Mouse (Mus musculus) lung, postnatal 0 days (tissue): Measurements from ENCODE around the gene Mrpl23. TPM values are rescaled to one million over a fixed set of nuclear protein-coding genes. Genes with fewer than 3 reads are reported as not detected.

ENCODE experiments used
- ATAC-seq: fragments of 200-750 bp; cut with Nextera tagmentation; 2 replicates; pipeline ENCODE4 v1.8.0; 2017; ENCODE audit warnings: moderate library complexity
- DNase-seq: peaks from one replicate; pipeline ENCODE4 v3.0.0-alpha.2; 2016; ENCODE audit warnings: low spot score
- H3K27ac ChIP-seq: fragments of 300-500 bp; sonication (generic); 2 replicates; pipeline ENCODE4 v1.5.1; 2014; ENCODE audit warnings: antibody characterized with exemption, mild to moderate bottlenecking, low read length, mixed read lengths
- H3K27me3 ChIP-seq: fragments of 300-500 bp; sonication (generic); replicated peaks from 2 replicates; pipeline ENCODE4 v1.6.1; 2014; ENCODE audit warnings: low read length, mixed read lengths; ENCODE audit not compliant: insufficient read depth
- H3K36me3 ChIP-seq: fragments of 300-500 bp; sonication (generic); 2 replicates; pipeline ENCODE4 v1.6.1; 2014; ENCODE audit warnings: low read length, mixed read lengths; ENCODE audit not compliant: insufficient read depth
- H3K4me1 ChIP-seq: fragments of 300-500 bp; sonication (generic); 2 replicates; pipeline ENCODE4 v1.6.1; 2014; ENCODE audit warnings: antibody characterized with exemption, low read depth, low read length, mixed read lengths; ENCODE audit not compliant: insufficient read depth
- H3K4me2 ChIP-seq: fragments of 300-500 bp; sonication (generic); replicated peaks from 2 replicates; pipeline ENCODE4 v1.6.1; 2014; ENCODE audit warnings: low read depth, mild to moderate bottlenecking, low read length, moderate library complexity, mixed read lengths
- H3K4me3 ChIP-seq: fragments of 300-500 bp; sonication (generic); 2 replicates; pipeline ENCODE4 v1.5.1; 2014; ENCODE audit warnings: low read depth, low read length
- H3K9ac ChIP-seq: fragments of 300-500 bp; sonication (generic); replicated peaks from 2 replicates; pipeline ENCODE4 v1.6.1; 2014; ENCODE audit warnings: low read depth, mild to moderate bottlenecking
- H3K9me3 ChIP-seq: fragments of 300-500 bp; sonication (generic); 2 replicates; pipeline ENCODE4 v1.6.1; 2016; ENCODE audit warnings: low read length, mixed read lengths
- CTCF ChIP-seq: IDR thresholded peaks from 2 replicates; pipeline ENCODE4 v1.5.1; 2016; ENCODE audit warnings: antibody characterized with exemption, mild to moderate bottlenecking
- EP300 ChIP-seq: IDR thresholded peaks from 2 replicates; pipeline ENCODE4 v1.6.1; 2016; ENCODE audit warnings: antibody characterized with exemption, mild to moderate bottlenecking, control low read depth
- WGBS: fragments of 180-500 bp; shearing (Covaris S2); extraction: QIAGEN DNeasy Blood & Tissue Kit; methylation state at CpG from one replicate; pipeline ENCODE4 v1.1.7; 2014; 5-methylcytosine and 5-hydroxymethylcytosine counted together
- polyA plus RNA-seq: library from polyadenylated mRNA; unstranded; fragments of >200 nt; fragmentation: Nextera tagmentation; extraction: Ambion mirVana; gene quantifications from 2 replicates; pipeline ENCODE4 v1.2.1, GENCODE M21; 2015

Gene Mrpl23
- polyA plus RNA-seq, 1 experiment from 2014 or later, result 15.7 TPM

DNA sequence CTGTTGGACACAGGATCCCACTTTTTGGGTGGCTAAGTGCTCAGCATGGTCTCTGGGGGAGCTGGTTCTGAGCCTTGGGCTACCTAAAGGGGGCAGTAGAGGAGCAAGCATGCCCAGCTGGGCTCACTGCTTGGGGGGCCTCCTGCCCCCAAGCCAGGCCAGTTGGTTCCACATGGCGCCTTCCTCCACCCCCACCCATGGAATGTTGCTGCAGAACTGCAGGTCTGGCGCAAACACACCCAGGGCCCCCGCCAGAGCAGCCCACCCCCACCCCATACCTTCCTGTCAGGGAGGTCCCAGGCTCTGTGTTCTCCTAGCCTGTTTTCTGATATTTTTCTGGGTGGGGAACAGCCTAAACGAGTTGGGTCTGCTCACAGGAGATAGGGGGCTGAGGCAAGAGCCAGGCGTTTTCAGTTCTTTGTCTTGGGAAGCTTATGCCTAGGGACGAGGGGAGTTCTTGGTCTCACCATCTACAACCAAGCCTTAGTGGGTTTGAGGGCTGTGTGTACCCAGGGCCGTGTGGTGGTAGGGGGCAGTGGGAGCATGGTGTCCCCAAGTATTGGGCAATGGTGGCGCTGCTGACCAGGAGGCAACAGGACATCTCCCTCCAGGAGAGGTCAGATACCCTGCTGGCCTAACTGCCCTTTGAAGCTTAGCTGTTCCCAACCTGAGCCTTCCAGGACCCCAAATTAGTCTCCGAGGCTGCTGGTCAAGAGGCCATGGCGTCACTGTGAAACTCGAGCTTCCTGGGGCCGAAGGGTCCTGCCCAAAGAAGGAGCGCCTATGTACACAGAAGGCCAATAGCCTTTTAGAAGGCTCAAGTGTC lies 20.3 kb downstream of the Mrpl23 start:
- Histone ChIP-seq H3K9me3 (no peaks in the 10 kb centered on the region), H3K27me3 (no peaks in the 10 kb centered on the region), H3K36me3 (no peaks in the 10 kb centered on the region), H3K9ac (no peak overlapping the region), H3K4me1 (peaks cover 9% of the 10 kb centered on the region; the same call in 1 of the 2 replicates), H3K4me2 (no peak overlapping the region), H3K27ac (no peak overlapping the region), H3K4me3 (no peak overlapping the region)
- ATAC-seq (0 out of 2 replicates have a peak, but pooled peaks have one; percentile 25), DNase-seq (peak; percentile 19)
- WGBS, result 43% methylated on average over 13 of the region's 13 CpGs
- no peak for TF ChIP-seq EP300
- peak; percentile 29; the same call in 1 of the 2 replicates for TF ChIP-seq CTCF

DNA sequence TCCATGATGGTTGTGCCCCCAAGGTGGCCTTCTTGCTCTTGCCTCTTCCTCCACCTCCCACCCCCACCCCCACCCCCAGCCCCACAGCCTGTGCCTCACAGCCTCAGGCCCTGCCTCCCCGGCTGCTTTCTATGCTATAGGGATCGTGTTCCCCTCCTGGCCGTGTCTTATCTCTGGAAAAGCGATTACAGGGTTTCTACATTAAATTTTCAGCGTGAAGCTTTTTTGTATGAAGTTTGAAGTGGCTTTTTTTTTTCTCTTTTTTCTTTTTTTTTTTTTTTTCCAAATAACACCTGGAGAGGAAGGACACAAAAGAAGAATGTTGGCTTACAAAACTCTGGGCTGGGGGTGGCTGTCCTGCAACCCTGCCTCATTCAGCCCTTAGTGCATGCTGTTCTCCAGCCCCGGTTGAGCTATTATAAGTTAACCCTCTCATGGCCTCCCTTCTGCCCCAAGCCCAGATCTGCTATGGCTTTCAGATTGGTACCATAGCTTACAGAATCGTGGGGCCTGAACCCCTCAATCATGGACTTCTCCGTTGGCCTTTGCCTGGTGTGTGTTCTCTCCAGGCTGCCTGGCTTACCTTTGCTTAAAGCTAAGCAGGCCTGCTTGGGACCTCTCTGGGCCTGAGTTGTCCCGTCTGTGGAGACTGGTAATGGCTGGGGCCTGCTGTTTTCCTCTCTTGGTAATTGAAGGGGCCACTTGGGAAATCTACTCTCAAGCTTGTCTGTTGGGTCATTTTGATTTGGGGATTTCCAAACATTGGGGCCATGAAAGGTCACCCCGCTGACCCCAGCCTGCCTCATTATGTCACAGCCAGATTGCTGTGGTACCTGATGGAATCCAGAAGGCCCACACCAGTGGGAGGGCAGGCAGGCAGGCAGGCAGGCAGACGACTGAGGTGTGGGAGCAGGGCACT lies 21.2 kb downstream of the Mrpl23 start:
- Histone ChIP-seq H3K9me3 (no peaks in the 10 kb centered on the region), H3K9ac (no peak overlapping the region), H3K27me3 (no peaks in the 10 kb centered on the region), H3K4me2 (no peak overlapping the region), H3K4me1 (peaks cover 9% of the 10 kb centered on the region; the same call in 1 of the 2 replicates), H3K36me3 (no peaks in the 10 kb centered on the region), H3K27ac (no peak overlapping the region), H3K4me3 (no peak overlapping the region)
- no peak for DNase-seq
- 38% methylated on average over 11 of the region's 11 CpGs for WGBS
- no peak for TF ChIP-seq EP300
- no peak for TF ChIP-seq CTCF
- peak; percentile 16; the same call in 1 of the 2 replicates for ATAC-seq

- ATAC-seq (no peak), DNase-seq (peak; percentile 31)
- TF ChIP-seq CTCF (no peak), EP300 (no peak)
- Histone ChIP-seq H3K36me3 (no peaks in the 10 kb centered on the region), H3K4me1 (peaks cover 9% of the 10 kb centered on the region; the same call in 1 of the 2 replicates), H3K4me3 (no peak overlapping the region), H3K27me3 (no peaks in the 10 kb centered on the region), H3K27ac (no peak overlapping the region), H3K9ac (no peak overlapping the region), H3K9me3 (no peaks in the 10 kb centered on the region), H3K4me2 (no peak overlapping the region)
- WGBS, result 22% methylated on average over 1 of the region's 1 CpGs
Measured at GRCm38 (mm10) chr7:142554625-142555024, 22.1 kb downstream of the Mrpl23 start.

DNA sequence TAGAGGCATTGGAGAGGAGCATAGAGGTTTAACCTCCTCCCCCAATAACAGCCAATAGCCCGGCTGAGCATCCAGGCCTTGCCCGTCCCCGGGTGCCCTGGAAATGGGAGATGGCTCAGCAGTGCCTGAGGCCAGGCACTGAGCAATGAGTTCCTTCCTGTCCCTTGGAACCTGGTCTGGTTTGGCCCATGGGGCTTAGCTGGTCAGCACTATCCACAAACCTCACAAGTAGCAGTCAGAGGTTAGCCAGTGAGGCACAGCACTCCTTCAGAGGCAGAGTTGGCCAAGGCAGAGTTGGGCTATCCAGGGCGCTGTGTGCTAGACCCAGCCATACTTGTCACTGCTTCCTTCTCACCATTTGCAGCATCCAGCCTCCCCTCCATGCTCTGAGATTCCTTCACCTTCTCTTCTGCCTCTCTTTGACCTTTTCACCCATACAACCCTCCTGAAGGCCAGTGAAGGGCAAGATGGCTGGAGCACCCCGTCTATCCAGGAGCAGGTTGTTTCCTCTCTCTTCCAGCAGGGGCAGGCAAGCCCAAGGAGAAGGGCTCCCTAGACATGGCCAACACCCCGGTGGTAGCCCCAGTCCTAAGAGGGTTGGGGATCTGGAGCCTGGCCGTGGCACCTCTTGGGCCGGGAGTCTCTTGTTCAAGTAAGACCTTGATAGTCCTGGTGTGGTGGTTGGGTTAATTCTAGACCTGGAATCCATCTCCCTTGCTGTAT lies 23.0 kb downstream of the Mrpl23 start:
- WGBS, result 76% methylated on average over 8 of the region's 8 CpGs

DNA sequence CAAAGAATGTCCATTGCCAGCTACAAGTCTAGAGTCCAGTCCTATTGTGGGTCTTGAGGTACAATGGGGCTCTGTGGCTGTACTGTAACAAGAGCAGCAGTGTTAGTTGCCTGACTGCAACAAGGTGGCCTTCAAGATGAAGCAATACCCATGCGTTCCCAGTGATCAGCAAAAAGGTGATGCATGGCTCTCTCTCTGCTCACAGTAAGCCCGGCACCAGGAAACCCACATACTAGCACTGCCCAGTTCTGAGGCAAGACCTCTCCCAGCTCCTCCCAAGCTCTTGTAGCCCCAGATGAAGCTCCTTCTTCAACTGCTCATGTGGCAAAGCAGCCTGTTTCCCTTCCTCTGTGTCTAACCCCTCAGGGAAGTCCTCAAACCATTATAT lies 23.6 kb downstream of the Mrpl23 start:
- Histone ChIP-seq H3K27me3 (no peaks in the 10 kb centered on the region), H3K4me1 (peaks cover 9% of the 10 kb centered on the region; the same call in 1 of the 2 replicates), H3K9ac (no peak overlapping the region), H3K9me3 (no peaks in the 10 kb centered on the region), H3K36me3 (no peaks in the 10 kb centered on the region), H3K4me2 (no peak overlapping the region), H3K4me3 (no peak overlapping the region), H3K27ac (no peak overlapping the region)
- DNase-seq (no peak), ATAC-seq (no peak)
- no peak for TF ChIP-seq EP300
- TF ChIP-seq CTCF, result no peak
- 71% methylated on average over 2 of the region's 2 CpGs for WGBS

More for the DNA sequence above, 23.0 kb downstream of the Mrpl23 start:
- DNase-seq, result no peak
- ATAC-seq, result no peak
- H3K9me3 ChIP-seq, result no peaks in the 10 kb centered on the region
- H3K9ac ChIP-seq, result no peak overlapping the region
- TF ChIP-seq EP300 (no peak), CTCF (peak; percentile 30; the same call in 1 of the 2 replicates)
- no peak overlapping the region for H3K4me3 ChIP-seq
- H3K27me3 ChIP-seq, result no peaks in the 10 kb centered on the region
- no peaks in the 10 kb centered on the region for H3K36me3 ChIP-seq
- H3K4me2 ChIP-seq, result no peak overlapping the region
- H3K27ac ChIP-seq, result no peak overlapping the region
- H3K4me1 ChIP-seq, result peaks cover 9% of the 10 kb centered on the region; the same call in 1 of the 2 replicates
